Mouse (Mus musculus): ENCODE results near the gene Rem1. TPM values are rescaled to one million over a fixed set of nuclear protein-coding genes. Genes with fewer than 3 reads are reported as not detected.

The Rem1 gene
- polyA plus RNA-seq (2021; fragmentation: Nextera tagmentation): 0.35 and 0.44 TPM in 2 replicates
- long read RNA-seq, experiment 1: 0 reads
- long read RNA-seq, experiment 2, transcript Rem1-201 (5 exons, 1,663 nt): major isoform, 6 of 6 reads
- long read RNA-seq, experiment 2, partial matches to known transcripts: 0 of 6 reads
- long read RNA-seq, experiment 2, other reads (novel, unspliced or antisense): 0 of 6 reads

GRCm38 (mm10) chr2:152626774-152627591 lies at the start of gene Rem1:
Gene Rem1, plus strand, starts transcription at chr2:152626951.

GRCm38 (mm10) chr2:152580107-152580506 lies 46.6 kb upstream of the Rem1 start, which contains the start of gene Defb19:
Gene Defb19, minus strand, starts transcription at chr2:152580312.

DNA sequence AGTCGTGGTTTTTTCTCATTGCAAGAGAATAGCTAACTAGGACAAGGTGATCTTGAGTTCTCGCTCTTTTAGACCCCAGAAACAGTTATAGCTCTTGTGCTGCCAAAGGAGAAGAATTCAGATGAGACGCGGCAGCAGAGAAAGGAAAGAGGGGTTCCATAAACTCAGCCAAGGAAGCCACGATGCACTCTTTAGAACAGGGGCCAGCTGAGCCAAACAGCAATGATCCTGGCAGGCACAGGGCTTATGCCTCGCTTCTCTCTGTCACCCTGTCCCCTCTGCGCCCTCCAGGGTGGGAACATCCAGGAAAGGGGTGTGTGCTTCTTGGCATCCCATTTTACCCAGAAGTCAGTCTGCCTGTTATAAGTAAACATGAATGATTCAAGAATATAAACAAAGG lies 27.5 kb upstream of the Rem1 start, which contains the start of gene Defb45:
Defb45 (minus strand) TSS at position 101 of the 400 bp plus-strand sequence.

DNA sequence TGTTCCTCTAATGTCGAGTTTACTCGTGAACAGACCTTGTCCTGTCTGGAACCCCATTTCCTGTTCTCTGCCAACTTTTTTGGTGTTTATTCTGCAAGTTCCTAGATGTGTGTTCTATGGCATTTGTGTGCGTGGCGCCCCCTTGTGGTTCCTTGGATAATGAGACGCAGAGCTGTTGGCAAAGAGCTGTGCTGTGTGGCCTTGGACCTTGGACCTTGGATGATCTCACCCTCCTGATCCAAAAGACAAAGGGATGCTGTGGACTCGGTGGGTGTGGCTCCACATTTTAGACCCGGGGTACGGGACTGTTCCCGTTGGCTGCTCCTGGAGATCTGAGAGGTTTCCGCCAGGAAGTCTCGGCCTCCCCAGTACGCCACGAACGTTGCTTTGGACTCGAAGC lies 22.7 kb upstream of the Rem1 start, which contains the start of gene Defb36:
Defb36 (plus strand) TSS at position 271 of the 400 bp plus-strand sequence.

GRCm38 (mm10) chr2:152622953-152623352 lies 3.8 kb upstream of the Rem1 start, which contains the start of gene Defb25:
Gene Defb25, minus strand, starts transcription at chr2:152623053.

DNA sequence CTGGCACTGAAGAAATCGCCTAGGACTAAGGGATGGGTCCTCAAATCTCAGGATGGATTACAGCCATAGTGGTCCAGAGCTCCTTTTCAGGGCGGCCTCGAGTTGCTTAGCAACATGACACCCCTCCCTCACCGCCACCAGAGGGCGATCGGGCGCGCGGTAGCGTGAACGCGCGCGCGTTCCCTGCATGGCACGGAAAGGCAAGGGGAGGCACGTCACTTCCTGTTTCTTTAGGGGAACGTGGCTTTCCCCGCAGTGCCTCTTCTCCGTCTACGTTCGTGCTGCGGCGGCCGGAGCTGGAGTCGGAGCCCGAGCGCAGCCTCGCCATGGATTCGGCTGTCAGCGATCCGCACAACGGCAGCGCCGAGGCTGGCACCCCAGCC lies 42.5 kb downstream of the Rem1 start, which contains the start of gene H13:
H13 (plus strand) TSS at position 206 of the 383 bp plus-strand sequence.

Other genes with a start within 250 kb of the Rem1 start
- 0.72 and 1.0 TPM in 2 replicates for gene Sox12, start 228.9 kb upstream of the Rem1 start, polyA plus RNA-seq (2021; fragmentation: Nextera tagmentation)
- gene Zcchc3, start 211.9 kb upstream of the Rem1 start, polyA plus RNA-seq (2021; fragmentation: Nextera tagmentation): 7.0 and 8.2 TPM in 2 replicates
- 3.3 and 5.2 TPM in 2 replicates for gene 6820408C15Rik, start 211.4 kb upstream of the Rem1 start, polyA plus RNA-seq (2021; fragmentation: Nextera tagmentation)
- not detected in 2 replicates for gene Defb23, start 162.3 kb upstream of the Rem1 start, polyA plus RNA-seq (2021; fragmentation: Nextera tagmentation)
- gene Defb20, start 149.9 kb upstream of the Rem1 start, polyA plus RNA-seq (2021; fragmentation: Nextera tagmentation): not detected in 2 replicates
- not detected in 2 replicates for gene Defb22, start 136.8 kb upstream of the Rem1 start, polyA plus RNA-seq (2021; fragmentation: Nextera tagmentation)
- gene Defb26, start 115.3 kb upstream of the Rem1 start, polyA plus RNA-seq (2021; fragmentation: Nextera tagmentation): not detected in 2 replicates
- gene Defb28, start 108.7 kb upstream of the Rem1 start, polyA plus RNA-seq (2021; fragmentation: Nextera tagmentation): not detected in 2 replicates
- gene Defb29, start 86.9 kb upstream of the Rem1 start, polyA plus RNA-seq (2021; fragmentation: Nextera tagmentation): not detected in 2 replicates
- gene Gm17416, start 57.6 kb upstream of the Rem1 start, polyA plus RNA-seq (2021; fragmentation: Nextera tagmentation): not detected in 2 replicates
- gene Defb21, start 54.2 kb upstream of the Rem1 start, polyA plus RNA-seq (2021; fragmentation: Nextera tagmentation): not detected in 2 replicates
- gene Defb19, start 46.6 kb upstream of the Rem1 start, polyA plus RNA-seq (2021; fragmentation: Nextera tagmentation): not detected in 2 replicates
- not detected in 2 replicates for gene Defb45, start 27.6 kb upstream of the Rem1 start, polyA plus RNA-seq (2021; fragmentation: Nextera tagmentation)
- gene Defb36, start 22.6 kb upstream of the Rem1 start, polyA plus RNA-seq (2021; fragmentation: Nextera tagmentation): not detected in 2 replicates
- 1.4 TPM in 1 of 2 replicates, not detected in the other for gene Defb25, start 3.9 kb upstream of the Rem1 start, polyA plus RNA-seq (2021; fragmentation: Nextera tagmentation)
- 74.3 and 79.3 TPM in 2 replicates for gene H13, start 42.5 kb downstream of the Rem1 start, polyA plus RNA-seq (2021; fragmentation: Nextera tagmentation)
- 21.8 and 22.0 TPM in 2 replicates for gene Mcts2, start 60.1 kb downstream of the Rem1 start, polyA plus RNA-seq (2021; fragmentation: Nextera tagmentation)
- gene Id1, start 109.3 kb downstream of the Rem1 start, polyA plus RNA-seq (2021; fragmentation: Nextera tagmentation): 15.1 and 16.2 TPM in 2 replicates
- 2.6 and 3.0 TPM in 2 replicates for gene Cox4i2, start 127.2 kb downstream of the Rem1 start, polyA plus RNA-seq (2021; fragmentation: Nextera tagmentation)
- 156 and 180 TPM in 2 replicates for gene Bcl2l1, start 204.8 kb downstream of the Rem1 start, polyA plus RNA-seq (2021; fragmentation: Nextera tagmentation)
- gene Tpx2, start 221.0 kb downstream of the Rem1 start, polyA plus RNA-seq (2021; fragmentation: Nextera tagmentation): 0.50 and 0.72 TPM in 2 replicates